Mouse (Mus musculus) kidney, adult 2 months (tissue): ENCODE data around the gene Mecom.

ENCODE experiments used
- CTCF ChIP-seq: fragments of 200-500 bp; conservative IDR thresholded peaks from 2 replicates; pipeline ENCODE4 v1.5.1; 2011; ENCODE audit warnings: low read depth, mild to moderate bottlenecking, control low read depth, low read length, moderate library complexity, mixed read lengths; ENCODE audit not compliant: insufficient read depth, insufficient read length
- POLR2A ChIP-seq: fragments of 200-500 bp; IDR thresholded peaks from one replicate; pipeline ENCODE4 v1.6.1; 2011; ENCODE audit warnings: low read depth, low read length, control low read depth

DNA sequence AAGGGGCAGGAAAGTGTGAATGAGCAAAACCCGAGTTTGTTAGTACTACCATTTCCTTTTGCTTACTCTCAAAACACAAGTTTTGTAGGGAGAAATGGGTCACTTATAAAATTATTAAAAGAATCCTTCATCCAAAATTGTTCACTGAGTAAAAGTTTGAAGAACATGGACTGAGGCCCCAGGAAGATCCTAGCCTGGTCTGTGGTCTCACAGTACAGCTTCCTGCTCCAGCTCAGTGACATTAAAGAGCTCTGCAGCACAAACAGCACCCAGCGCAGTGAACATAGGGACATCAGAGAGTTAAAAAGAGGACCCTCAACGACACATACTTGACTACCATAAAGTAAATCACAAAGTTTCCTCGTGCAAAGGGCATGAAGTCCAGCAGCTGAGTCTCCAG lies 59.0 kb downstream of the Mecom start:
- TF ChIP-seq CTCF = no peak
- no peak for TF ChIP-seq POLR2A
